Mouse (Mus musculus) spleen, embryonic (tissue): Measurements from ENCODE around the gene Ift81.

Source experiments
- CTCF ChIA-PET: fragments of 350-600 bp; sonication (Branson Sonifier 250); formaldehyde crosslinking; loops from one replicate; lab custom pipeline; 2022; lab: Charles Lee

The Ift81 gene

GRCm38 (mm10) chr5:122627243-122627642 lies 12.9 kb upstream of the Ift81 start:
- CTCF ChIA-PET: interaction anchor here (1.1 kb wide), 1 partner anchor 12 kb away, joined by 12 read pairs; no protein-coding TSS in a partner anchor

- CTCF ChIA-PET: interaction anchor here (0.6 kb wide), 1 partner anchor 77 kb away, joined by 3 read pairs; no protein-coding TSS in a partner anchor
Observed at GRCm38 (mm10) chr5:122625565-122626252, 11.4 kb upstream of the Ift81 start.

DNA sequence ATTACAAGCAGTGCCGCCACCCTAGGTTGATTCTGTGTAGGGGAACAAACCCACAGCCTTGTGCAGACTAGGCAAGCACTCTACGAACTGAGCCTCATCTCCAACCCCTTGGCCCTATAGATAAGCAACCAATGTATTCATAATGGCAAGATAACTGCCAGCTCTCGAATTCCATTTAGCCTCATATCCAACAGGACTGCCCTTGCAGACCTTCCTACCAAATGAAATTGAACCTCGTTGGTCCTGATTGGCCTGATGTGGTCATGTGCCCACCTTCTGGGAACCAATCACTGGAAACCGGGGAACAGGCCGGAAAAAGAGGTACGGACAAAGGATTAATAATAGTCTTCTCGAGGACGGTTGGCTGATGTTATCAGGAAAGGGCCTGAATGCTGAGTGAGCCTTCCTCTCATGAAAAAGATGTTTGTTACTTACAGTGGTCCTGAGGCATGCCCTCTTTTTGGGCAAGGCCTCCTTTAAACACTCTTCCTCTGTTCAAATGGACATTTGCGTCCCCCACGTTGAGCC lies 10.7 kb upstream of the Ift81 start:
- CTCF ChIA-PET: interaction anchor here (0.6 kb wide), 1 partner anchor 535 kb away, joined by 6 read pairs; no protein-coding TSS in a partner anchor

DNA sequence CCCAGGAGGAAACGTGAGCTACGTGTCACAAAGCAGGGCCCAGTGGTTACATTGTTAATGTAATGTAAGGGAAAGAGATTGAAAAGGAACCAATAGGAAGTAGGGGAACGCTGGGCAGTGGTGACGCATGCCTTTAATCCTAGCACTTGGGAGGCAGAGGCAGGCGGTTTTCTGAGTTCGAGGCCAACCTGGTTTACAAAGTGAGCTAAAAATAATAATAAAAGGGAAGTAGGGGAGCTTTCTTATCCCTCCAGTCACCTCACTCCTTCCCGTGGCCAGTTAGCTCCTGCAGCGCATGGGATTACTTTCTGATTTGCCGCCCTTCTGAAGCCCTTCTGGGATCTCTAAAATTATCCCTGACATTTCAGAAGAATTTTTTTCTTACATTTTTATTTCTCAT lies 9.5 kb upstream of the Ift81 start:
- CTCF ChIA-PET: no interaction called here

DNA sequence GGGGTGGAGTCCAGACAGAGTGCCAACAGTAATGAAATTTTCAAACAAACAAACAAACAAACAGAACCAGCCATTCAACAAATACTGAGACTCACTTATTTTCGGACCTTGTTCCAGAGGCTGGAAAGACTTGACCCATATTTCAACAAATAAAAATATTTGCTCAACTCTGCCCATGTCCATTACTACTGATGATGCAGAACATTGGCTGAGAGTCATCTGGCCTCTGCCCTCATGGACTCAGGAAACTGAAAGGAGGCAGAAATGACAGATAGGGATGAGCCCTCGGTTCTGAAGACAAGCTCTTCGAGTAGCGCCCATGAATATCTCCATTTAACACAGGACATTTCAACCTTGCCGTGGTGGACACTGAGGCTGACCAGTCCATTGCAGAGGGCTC lies 8.2 kb upstream of the Ift81 start:
- CTCF ChIA-PET: no interaction called here

GRCm38 (mm10) chr5:122621376-122621886 lies 7.1 kb upstream of the Ift81 start:
- CTCF ChIA-PET: interaction anchor here (0.7 to 1.1 kb wide), 3 partner anchors 60 to 112 kb away, joined by 4 to 10 read pairs (median 5); no protein-coding TSS in a partner anchor

- CTCF ChIA-PET: interaction anchor here (0.6 to 0.7 kb wide), 2 partner anchors 594 to 1084 kb away, joined by 6 to 7 read pairs; no protein-coding TSS in a partner anchor
Observed at GRCm38 (mm10) chr5:122619686-122620296, 5.5 kb upstream of the Ift81 start.

- CTCF ChIA-PET: interaction anchor here (0.6 kb wide), 1 partner anchor 149 kb away, joined by 4 read pairs; no protein-coding TSS in a partner anchor
Observed at GRCm38 (mm10) chr5:122617718-122618117, 3.4 kb upstream of the Ift81 start.

GRCm38 (mm10) chr5:122611651-122612050 lies 2.7 kb downstream of the Ift81 start:
- CTCF ChIA-PET: no interaction called here

DNA sequence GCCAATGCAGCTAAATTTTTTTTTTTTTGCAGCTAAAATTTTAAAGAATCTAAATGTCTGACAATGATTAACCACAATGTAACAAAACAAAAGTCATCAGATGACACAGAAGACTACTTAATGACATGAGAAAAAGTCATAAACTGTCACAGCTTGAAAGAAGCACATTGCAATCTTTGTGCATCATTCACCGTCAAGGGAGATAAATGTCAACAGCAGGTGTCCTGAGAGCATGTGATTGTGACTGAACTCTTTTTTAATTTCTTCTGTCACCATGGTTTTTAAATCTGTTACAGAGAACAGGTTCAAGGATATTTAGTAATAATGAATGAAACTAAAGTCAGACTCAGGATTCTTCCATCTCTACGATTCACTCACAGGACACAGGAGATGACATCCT lies 9.4 kb downstream of the Ift81 start:
- CTCF ChIA-PET: interaction anchor here (0.6 kb wide), 1 partner anchor 132 kb away, joined by 5 read pairs; no protein-coding TSS in a partner anchor

- CTCF ChIA-PET: interaction anchor here (0.6 to 0.7 kb wide), 2 partner anchors 291 to 425 kb away, joined by 3 to 4 read pairs; no protein-coding TSS in a partner anchor
Observed at GRCm38 (mm10) chr5:122602233-122602632, 12.1 kb downstream of the Ift81 start.

DNA sequence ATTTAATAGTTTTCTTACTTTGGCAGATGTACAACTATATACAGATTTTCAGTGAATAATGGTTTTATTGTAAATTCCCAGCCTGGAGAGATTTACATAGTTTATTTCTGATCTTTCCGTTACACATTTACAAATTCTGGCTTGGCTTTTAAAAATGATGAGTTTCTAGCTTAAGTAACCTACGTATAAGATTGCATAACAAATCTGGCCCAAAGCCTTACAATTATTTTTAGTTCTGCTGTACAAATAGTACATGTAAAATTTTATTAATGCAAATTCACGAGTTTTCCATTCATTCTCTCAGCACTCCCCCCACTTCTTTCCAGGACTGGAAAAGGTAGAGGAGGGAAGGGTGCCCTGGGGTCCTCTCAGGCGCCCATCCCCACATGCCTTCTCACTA lies 18.8 kb downstream of the Ift81 start:
- CTCF ChIA-PET: no interaction called here

- CTCF ChIA-PET: no interaction called here
Observed at GRCm38 (mm10) chr5:122589891-122590290, 24.4 kb downstream of the Ift81 start.

GRCm38 (mm10) chr5:122585546-122585945 lies 28.8 kb downstream of the Ift81 start:
- CTCF ChIA-PET: interaction anchor here (0.6 kb wide), 1 partner anchor 1352 kb away, joined by 9 read pairs; no protein-coding TSS in a partner anchor

- CTCF ChIA-PET: interaction anchor here (0.7 kb wide), 1 partner anchor 374 kb away, joined by 3 read pairs; no protein-coding TSS in a partner anchor
Observed at GRCm38 (mm10) chr5:122584093-122584492, 30.2 kb downstream of the Ift81 start.

- CTCF ChIA-PET: no interaction called here
Observed at GRCm38 (mm10) chr5:122576683-122577329, 37.5 kb downstream of the Ift81 start.

GRCm38 (mm10) chr5:122572001-122572400 lies 42.3 kb downstream of the Ift81 start:
- CTCF ChIA-PET: interaction anchor here (0.6 kb wide), 1 partner anchor 728 kb away, joined by 11 read pairs; no protein-coding TSS in a partner anchor

- CTCF ChIA-PET: interaction anchor here (0.7 kb wide), 1 partner anchor 70 kb away, joined by 3 read pairs; no protein-coding TSS in a partner anchor
Observed at GRCm38 (mm10) chr5:122566626-122567025, 47.7 kb downstream of the Ift81 start.

DNA sequence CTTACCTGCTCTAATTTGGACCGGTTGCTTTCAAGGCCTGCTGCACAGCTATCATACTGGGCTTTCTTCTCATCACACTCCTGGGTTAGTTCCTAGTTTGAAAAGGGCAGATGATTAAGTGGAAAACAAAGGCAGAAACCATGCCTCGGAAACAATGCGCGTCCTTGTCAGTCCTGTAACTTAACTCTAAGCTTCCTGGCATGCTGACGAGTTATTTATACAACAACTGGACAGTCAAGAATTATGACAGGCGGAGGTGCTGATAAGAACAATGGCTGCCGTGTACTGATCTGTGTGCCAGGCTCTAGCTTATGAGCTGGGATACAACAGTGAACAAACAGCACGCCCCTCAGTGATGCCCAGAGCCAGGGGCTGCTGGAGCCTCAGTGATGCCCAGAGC lies 53.7 kb downstream of the Ift81 start:
- CTCF ChIA-PET: no interaction called here

GRCm38 (mm10) chr5:122558127-122558526 lies 56.2 kb downstream of the Ift81 start:
- CTCF ChIA-PET: no interaction called here

DNA sequence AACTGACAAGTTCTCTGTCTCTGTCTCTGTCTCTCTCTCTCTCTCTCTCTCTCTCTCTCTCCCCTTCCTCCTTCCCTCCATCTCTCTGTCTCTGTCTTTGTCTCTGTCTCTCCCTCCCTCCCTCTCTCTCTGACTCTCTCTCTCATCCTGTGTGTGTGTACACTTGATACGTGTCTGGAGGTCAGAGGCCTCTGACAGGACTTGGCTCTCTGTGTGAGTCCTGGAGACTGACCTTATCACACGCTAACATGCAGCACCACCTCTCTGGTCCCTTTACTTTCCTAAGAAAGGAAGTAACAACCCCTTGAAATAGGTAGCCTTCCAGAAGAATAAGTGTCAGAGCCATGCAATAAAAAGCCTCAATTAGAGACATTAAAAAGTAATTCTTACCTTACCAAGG lies 59.2 kb downstream of the Ift81 start:
- CTCF ChIA-PET: no interaction called here
